Mouse (Mus musculus) lung, adult 18-20 months (tissue): ENCODE results near the gene Gm3336.

Experiments used
- DNase-seq, 2 experiments: peaks; one replicate each; pipeline ENCODE4 v3.0.0; 2022; ENCODE audit warnings: mixed read lengths in 2 of 2

The Gm3336 gene

DNA sequence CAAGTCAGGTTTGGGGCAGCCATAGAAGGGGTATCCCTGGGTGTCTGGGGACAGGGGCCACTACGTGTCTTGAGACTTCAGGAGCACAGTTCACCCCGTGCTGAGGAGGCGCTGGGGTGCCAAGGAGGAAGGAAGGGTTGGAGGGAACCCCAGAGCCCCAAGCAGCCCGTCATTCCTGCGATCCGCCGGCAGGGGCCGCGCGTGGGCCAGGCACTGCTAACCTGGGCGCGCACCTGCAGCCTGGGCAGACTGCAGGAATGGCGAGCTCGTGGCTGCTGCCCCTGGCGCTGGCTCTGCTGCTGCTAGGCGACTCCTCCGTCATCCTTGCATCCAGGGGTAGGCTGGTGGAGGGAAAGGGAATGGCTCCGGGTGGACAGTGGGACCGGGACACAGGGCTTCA is at the start of gene Gm3336:
Gm3336 (plus strand) TSS at position 247 of the 400 bp plus-strand sequence.
- peak; percentile 68 to 75 for DNase-seq

DNA sequence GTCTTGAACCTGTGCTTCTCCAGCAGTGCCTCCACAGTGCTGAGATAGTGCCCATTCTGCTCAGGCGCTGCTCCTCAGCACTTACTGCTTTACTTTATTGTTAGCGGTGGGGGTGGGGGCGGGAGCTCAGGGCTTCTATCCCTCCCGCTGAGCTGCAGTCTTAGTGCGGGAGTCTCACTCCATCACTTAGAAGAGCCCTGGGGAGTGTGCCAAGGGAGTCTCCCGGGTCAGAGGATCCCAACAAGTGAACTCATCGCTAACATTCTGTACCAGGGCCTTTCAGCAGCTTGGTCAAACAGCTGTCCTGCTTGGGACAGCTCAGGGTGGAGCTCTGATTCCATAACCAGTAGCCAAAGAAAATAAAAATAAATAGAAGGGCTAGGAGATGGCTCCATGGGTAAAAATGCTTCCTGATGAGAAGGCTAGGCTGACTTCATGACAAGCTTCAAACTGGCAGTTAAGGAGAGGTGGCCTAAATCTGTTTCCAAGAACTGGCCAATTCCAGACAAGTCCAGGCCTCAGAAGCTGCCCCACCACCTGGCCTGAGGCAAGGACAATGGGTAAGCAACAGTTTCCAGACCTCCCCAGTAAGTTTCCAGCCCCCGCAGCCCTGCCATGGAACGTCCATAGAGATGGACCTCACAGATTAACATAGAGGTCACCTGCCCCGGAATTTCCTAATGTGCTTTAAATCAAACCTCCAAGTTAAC is 46.6 kb upstream of the Gm3336 start:
- peak in 1 of 2 experiments; percentile 60 for DNase-seq

DNA sequence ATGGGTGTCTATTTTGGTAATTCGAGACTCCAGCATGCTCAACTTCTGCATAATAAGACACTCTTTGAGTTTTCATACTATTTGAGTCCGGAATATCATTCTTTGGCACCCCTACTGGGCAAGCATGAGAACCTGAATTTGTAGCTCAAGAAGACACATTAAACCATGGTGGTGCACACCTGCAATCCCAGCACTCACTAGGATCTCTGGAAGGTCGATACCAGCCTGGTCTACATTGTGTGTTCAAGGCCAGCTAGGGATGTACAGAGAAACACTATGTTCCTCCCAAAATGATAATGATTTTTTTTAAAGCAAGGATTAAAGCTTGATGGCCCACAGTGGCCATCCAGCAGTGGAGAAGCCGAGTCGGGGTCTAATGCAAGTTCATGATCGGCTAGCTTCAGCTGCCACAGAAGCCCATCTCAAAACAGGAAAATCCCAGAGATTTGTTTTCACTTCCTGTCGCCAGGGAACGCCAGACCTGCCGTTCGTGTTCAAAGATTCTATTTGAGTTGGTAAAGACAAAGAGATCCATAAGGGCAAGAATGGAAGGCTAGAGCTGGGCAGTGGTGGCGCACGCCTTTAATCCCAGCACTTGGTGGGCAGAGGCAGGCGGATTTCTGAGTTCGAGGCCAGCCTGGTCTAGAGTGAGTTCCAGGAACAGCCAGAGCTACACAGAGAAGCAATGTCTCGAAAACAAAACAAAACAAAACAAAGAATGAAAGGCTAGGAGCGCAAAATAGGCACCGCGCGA is 45.8 kb upstream of the Gm3336 start:
- no peak for DNase-seq

GRCm38 (mm10) chr8:70673079-70673856 is 45.1 kb upstream of the Gm3336 start, which contains the start of gene Lsm4:
Lsm4 (plus strand) TSS chr8:70673248.
- peak; percentile 98 for DNase-seq

DNA sequence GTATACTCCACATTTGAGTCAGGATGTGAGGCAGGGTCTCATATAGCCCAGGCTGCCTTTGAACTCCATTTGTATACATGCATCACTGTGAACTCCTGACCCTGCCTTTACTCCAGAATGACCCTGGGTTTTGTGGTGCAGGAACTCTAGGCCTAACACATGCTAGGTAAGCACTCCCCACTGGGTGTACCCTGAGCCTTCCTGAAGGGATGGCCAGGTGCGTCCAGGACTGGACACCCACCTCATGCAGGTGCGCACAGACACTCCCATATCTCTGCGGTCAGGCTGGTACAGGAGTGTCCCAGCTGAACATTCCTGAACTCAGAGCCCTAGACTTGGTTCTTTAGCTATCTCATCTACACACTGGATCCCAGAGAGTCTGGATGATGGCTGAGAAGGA is 44.2 kb upstream of the Gm3336 start:
- DNase-seq, result no peak

GRCm38 (mm10) chr8:70674716-70675115 is 43.6 kb upstream of the Gm3336 start:
- no peak for DNase-seq

DNA sequence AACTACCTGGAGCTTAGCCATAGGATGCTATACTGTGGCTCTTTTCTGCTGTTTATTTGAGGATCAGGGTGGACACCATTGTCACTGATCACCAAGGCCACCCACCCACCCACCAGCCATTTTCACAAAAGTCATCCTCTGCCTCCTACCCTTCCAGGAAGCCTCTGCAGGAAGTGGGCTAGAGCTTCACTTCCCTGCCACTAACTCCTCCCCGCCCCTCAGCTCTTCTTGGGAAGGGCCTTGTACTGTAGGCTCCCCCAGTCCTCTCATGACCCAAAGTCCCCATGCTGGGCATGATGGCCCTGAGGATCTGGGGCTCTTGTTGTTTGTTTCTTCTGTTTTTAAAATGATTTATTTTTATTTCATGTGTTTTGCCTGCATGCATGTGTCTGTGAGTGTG is 43.0 kb upstream of the Gm3336 start:
- no peak for DNase-seq

GRCm38 (mm10) chr8:70677451-70678080 is 40.8 kb upstream of the Gm3336 start:
- no peak for DNase-seq

DNA sequence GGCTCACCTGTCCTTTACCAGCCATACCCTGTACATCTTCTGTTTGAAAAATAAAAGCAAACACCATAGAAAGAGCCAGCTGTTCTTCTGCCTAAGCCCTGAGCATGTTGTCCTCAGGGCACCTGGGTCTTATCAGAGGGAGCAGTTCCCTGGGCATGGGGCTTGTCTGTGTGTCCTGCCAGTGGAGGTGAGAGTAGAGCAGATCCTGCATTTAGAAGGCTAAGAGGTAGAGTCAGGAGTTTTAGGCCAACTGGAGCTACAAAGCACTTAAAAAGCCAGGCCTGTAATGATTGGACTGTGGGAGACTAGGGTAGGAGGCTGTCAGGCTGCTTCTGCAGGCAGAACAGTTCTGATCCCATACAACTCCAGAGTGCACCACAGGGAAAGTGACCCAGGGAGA is 39.7 kb upstream of the Gm3336 start:
- no peak for DNase-seq

DNA sequence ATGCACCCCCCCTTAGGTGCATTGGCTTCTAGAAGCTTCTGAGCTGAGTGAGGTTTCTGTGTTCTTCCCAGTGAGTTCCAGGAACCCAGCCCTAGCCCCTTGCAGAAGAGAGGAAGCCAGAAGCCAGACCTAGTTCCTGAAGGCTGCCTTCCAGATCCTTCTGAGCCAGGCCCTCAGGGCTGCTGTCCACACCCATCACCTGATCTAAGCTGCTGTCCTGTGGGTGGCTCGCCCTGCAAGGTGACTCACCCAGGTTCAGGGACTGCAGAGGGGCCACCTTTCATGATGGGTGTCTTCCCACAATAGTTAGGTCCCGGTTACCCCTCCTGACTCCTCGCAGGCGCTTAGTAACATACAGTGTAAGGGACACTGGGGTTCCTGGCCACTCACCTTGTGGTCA is 38.9 kb upstream of the Gm3336 start:
- DNase-seq, result no peak

GRCm38 (mm10) chr8:70680039-70680438 is 38.3 kb upstream of the Gm3336 start:
- DNase-seq, result no peak

DNA sequence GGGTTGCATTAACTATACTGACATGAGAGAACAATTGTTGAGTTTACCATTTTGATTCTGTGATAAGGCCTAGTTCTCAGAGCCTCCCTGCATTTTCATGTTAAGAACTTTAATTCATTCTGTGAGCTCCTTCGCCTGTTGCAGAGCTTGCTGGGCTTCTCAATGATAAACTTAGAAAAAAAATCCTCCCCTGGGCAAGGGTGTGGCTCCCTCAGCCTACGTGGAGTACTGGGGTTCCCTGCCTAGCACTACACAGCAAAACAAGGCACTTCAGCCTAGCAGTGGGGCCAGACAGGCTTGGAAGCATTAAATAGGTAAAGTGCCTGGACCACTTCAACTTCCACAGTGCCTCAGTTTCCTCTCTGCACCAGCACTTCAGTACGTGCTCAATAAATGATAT is 36.9 kb upstream of the Gm3336 start:
- no peak for DNase-seq

- DNase-seq, result peak; percentile 80 to 84
Measured at GRCm38 (mm10) chr8:70682193-70682592, 36.1 kb upstream of the Gm3336 start.

GRCm38 (mm10) chr8:70682692-70683091 is 35.7 kb upstream of the Gm3336 start:
- no peak for DNase-seq

DNA sequence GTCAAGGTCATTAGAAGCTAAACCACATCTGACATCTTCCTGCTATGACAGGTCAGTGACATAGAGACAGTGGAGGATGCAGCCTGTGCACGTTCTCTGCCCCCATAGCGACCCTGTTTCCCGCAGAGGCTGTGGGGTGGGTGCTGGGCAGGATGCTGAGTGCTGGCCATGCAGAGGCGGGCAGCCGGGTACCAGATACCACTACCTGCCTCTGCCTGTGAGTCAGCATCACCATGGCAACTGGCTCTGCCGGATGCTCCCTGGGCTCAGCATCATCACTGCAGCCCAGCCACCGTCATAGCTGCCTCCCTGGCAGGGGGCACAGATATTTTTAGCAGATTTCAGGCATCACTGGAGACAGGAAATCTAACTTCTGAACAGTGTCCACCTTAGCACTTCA is 34.1 kb upstream of the Gm3336 start:
- DNase-seq, result no peak

DNA sequence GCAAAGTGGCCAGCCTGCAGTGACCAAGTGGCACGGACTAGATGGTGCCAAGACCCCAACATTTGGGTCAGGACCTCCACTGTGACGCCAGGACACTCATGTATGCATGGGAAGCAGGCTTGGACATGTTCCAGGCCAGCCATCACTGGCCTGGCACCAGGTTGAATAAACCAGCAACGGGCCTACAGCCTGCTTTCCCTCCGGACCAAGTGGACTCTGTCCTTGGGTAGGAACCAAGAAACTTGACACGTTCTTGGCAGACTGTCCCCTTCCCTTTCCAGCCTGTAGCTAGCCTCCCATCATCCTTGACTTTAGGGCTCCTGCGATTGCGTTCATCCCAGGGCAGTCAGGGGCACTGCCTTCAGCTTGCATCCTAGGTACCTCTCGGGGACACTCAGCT is 30.8 kb upstream of the Gm3336 start:
- DNase-seq, result peak; percentile 53 to 63

DNA sequence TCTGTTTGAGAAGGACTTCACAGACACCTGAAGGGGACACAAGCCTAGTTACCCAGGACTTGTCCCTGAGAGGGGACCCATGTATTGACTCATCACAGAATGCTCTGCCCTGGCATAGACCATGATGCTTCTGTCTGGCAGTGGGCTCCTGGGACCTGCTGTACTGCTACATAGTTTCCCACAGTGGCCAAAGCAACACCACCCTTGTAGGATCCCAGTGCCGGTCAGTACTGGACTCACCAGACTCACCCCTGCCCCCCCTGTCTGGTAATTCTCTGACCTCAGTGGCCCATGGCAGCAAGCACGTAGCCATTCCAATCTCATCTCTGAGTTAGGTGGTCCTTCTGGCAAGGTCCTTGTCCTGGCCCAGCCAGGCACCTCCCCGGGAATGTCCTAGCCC is 30.2 kb upstream of the Gm3336 start:
- DNase-seq, result no peak

DNA sequence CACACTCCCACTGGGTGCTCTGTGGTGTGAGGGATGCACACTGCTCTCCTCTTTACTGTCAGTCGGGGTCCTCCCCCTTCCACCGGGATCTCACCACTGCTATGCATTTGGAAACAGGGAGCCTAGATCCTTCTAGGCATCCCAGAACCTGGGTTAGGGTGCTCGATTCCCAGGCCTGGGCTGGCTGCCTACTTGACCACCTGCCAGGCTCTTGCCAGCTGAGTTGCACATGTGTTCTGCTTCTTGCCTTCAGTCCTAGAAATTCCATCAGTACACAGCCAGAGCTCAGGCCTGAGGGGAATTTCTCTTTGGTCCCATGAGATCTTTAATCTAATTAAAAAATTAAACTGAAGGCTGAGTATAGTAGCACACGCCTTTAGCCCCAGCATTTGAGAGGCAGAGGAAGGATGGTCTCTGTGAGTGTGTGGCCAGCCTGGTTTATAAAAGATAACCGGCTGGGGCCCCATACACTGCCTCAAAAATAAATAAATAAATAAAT is 28.4 kb upstream of the Gm3336 start:
- DNase-seq, result no peak

- DNase-seq, result no peak
Measured at GRCm38 (mm10) chr8:70691230-70691629, 27.1 kb upstream of the Gm3336 start.

- no peak for DNase-seq
Measured at GRCm38 (mm10) chr8:70691727-70692231, 26.6 kb upstream of the Gm3336 start.

DNA sequence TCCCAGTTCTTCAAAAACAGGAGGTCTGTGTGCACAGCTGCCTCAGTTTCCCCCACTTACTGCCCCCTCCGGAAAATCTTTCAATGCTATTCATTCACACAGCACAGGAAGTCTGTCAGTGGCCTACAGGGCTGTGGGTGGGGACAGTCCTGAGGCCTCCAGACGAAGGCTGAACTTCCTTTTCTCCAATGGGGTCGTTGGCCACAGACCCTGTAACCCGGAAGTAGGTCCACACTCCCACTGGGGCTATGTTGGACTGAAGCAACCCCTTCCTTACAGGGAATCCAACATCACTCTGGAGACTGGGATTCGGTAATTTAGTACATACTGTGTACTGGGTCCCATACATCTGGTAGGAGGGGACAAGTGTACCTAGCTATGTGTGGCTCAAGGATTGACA is 24.7 kb upstream of the Gm3336 start:
- no peak for DNase-seq

- peak; percentile 85 to 90 for DNase-seq
Measured at GRCm38 (mm10) chr8:70695318-70696018, 22.9 kb upstream of the Gm3336 start.
